Mouse (Mus musculus): ENCODE data around the gene Gm20388. TPM values are rescaled to one million over a fixed set of nuclear protein-coding genes. Genes with fewer than 3 reads are reported as not detected.

Gm20388 gene
- polyA plus RNA-seq, 1 experiment from 2014 or later = not detected

DNA sequence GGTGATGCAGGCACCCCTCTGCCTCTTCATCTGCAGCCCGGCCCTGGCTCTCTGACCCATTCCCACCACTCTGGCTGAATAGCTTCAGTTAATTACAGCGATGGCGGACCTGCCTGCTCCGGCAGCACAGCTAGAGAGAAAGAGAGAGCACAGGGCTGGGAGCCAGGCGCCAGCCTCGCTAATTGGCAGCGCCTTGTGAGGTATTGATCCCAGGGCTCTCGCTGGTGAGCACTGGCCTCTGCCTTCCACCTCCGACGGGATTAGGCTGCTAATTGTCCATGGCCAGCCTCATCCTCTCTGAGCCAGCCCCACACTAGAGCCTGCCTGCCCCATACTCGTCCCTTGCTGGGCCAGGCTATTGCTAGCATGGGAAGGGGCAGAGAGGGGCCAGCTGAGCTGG, 649.0 kb downstream of the Gm20388 start:
- Histone ChIP-seq H3K27me3 (replicated peaks) (no peaks in the 10 kb centered on the region), H3K4me3 (no peak overlapping the region), H3K4me1 (peaks cover 99% of the 10 kb centered on the region), H3K27ac (no peak overlapping the region), H3K36me3 (peaks cover 100% of the 10 kb centered on the region), H3K9me3 (replicated peaks) (no peaks in the 10 kb centered on the region), H3K9ac (no peak overlapping the region), H3K4me2 (no peak overlapping the region)
- WGBS (ENCODE audit: insufficient replicate concordance) = 77% methylated on average over 11 of the region's 11 CpGs
- ATAC-seq = no peak

DNA sequence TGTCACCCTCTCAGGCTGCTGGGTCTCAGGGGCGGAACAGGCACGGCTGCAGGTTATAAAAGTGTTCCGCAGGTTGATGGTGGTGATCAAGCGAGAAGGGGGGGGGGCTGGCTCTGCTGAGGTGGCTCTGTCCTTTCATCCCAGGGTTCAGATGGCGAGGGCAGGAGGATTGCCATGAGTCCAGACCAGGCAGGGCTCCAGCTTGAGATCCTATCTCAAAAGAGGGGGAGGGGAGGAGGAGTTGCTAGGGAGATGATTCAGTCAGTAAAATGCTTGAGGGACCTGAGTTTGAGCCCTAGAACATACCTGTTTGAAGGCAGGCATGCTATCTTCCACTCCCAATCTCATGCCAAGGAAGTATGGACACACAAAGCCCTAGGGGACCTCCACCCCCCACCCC, 649.9 kb downstream of the Gm20388 start:
- Histone ChIP-seq H3K4me2 (no peak overlapping the region), H3K36me3 (peaks cover 99% of the 10 kb centered on the region), H3K27me3 (replicated peaks) (no peaks in the 10 kb centered on the region), H3K9ac (no peak overlapping the region), H3K27ac (no peak overlapping the region), H3K4me3 (no peak overlapping the region), H3K4me1 (peaks cover 98% of the 10 kb centered on the region), H3K9me3 (replicated peaks) (no peaks in the 10 kb centered on the region)
- 82% methylated on average over 5 of the region's 5 CpGs for WGBS (ENCODE audit: insufficient replicate concordance)
- ATAC-seq = no peak

DNA sequence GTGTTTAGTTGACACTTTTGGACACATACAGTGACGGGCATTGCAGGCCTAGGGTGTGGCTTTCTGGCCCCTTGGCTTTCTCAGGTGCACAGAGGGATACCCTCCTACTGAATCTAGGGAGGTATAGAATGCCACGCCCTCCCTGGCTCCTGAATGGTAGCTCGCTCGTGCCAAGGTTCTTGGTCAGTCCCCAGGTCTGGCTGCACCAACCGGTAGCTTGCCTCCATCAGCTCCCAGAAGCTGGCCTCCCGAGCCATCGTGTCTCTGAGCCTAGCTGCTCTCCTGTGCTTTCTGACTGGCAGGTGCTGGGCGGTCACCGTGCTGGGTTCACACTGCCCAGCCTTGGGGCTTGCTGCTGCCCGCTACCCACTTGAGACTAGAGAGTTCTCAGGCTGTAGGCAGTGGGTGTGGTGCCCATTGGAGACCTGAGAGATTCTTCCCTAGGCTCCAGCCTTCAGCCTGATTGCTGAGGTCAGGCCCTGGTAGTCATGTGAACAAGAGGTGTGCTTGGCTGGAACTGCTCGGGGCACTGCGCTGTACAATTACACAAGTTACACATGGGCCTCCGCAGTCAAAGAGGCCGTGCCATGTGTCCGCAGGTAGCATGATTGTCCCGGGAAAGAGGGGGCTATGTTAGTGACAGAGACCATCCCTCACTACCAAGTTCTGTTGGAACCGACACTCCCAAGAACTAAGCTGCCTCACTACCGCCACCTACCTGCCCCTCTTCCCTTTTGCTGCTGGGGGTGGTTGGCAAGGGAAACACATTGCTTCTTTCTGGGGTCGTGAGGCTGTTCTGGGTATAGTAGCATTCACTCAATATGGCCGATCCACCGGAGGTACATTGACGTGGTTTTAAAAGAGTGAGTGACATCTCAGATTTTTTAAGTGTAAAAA, 651.1 kb downstream of the Gm20388 start:
- H3K4me2 ChIP-seq = no peak overlapping the region
- H3K4me3 ChIP-seq = no peak overlapping the region
- H3K9me3 ChIP-seq (replicated peaks) = no peaks in the 10 kb centered on the region
- H3K36me3 ChIP-seq = peaks cover 99% of the 10 kb centered on the region
- no peaks in the 10 kb centered on the region for H3K27me3 ChIP-seq (replicated peaks)
- H3K27ac ChIP-seq = 0 out of 2 replicates have a peak overlapping the region, but pooled peaks have one; percentile 18
- 78% methylated on average over 22 of the region's 22 CpGs for WGBS (ENCODE audit: insufficient replicate concordance)
- no peak for ATAC-seq
- H3K4me1 ChIP-seq = peaks cover 89% of the 10 kb centered on the region
- no peak overlapping the region for H3K9ac ChIP-seq

DNA sequence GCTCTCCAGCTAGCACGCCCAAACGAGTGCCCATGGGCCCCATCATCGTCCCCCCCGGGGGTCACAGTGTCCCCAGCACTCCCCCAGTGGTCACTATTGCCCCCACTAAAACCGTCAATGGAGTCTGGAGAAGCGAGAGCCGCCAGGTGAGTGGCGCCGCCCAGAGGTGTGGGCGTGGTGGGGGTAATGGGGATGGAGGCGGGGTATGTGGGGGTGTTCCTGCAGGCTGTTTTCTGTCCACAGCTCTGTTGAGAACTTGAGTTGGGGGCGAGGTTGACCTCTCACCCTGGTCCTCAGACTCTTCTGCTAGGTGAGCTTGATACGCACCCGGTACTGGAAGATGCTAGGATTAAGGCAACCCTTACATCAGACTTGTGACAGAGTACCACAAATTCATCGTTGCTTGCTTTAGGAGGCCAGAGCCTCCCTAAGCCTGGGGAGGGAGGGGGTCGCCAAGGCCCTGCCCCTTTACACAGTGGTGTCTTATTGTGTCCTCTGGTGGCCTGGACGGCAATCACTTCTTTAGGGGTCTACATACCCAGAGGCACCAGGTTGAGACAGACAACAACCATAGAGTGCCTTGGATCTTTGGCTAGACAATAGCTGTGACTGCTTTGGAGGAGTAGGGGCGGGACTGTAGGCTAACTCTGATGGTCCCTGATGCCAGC, 652.2 kb downstream of the Gm20388 start:
- peak overlapping the region; percentile 22; the same call in 1 of the 2 replicates for H3K9ac ChIP-seq
- peaks cover 79% of the 10 kb centered on the region for H3K4me1 ChIP-seq
- no peak for ATAC-seq
- H3K36me3 ChIP-seq = peaks cover 99% of the 10 kb centered on the region
- no peak overlapping the region for H3K4me3 ChIP-seq
- H3K27me3 ChIP-seq (replicated peaks) = no peaks in the 10 kb centered on the region
- H3K27ac ChIP-seq = peak overlapping the region; percentile 68
- H3K4me2 ChIP-seq = no peak overlapping the region
- no peaks in the 10 kb centered on the region for H3K9me3 ChIP-seq (replicated peaks)
- WGBS (ENCODE audit: insufficient replicate concordance) = 80% methylated on average over 18 of the region's 18 CpGs

DNA sequence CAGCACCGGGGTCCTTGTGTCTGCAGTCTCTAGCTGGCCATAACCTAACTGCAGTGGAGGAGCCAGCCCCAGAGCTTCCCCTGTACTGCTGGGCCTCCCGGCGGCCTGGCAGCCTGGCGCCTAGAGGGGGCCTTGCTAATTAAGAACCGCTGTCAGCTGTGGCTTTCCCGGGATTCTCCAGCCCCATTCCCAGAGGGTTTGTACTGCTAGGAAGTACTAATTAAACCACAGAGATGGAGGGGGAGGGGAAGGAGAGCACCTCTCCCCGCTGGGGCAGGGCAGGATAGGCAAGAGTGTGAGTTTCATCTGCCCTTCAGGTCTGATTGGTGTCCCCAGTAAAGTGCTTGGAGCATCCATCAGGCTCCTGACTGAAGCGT, 652.7 kb downstream of the Gm20388 start:
- H3K4me3 ChIP-seq = no peak overlapping the region
- peak overlapping the region; percentile 22; the same call in 1 of the 2 replicates for H3K9ac ChIP-seq
- H3K4me1 ChIP-seq = peaks cover 74% of the 10 kb centered on the region
- no peaks in the 10 kb centered on the region for H3K27me3 ChIP-seq (replicated peaks)
- H3K36me3 ChIP-seq = peaks cover 99% of the 10 kb centered on the region
- H3K27ac ChIP-seq = peak overlapping the region; percentile 68
- no peak overlapping the region for H3K4me2 ChIP-seq
- WGBS (ENCODE audit: insufficient replicate concordance) = 41% methylated on average over 8 of the region's 8 CpGs
- ATAC-seq = no peak
- H3K9me3 ChIP-seq (replicated peaks) = no peaks in the 10 kb centered on the region

DNA sequence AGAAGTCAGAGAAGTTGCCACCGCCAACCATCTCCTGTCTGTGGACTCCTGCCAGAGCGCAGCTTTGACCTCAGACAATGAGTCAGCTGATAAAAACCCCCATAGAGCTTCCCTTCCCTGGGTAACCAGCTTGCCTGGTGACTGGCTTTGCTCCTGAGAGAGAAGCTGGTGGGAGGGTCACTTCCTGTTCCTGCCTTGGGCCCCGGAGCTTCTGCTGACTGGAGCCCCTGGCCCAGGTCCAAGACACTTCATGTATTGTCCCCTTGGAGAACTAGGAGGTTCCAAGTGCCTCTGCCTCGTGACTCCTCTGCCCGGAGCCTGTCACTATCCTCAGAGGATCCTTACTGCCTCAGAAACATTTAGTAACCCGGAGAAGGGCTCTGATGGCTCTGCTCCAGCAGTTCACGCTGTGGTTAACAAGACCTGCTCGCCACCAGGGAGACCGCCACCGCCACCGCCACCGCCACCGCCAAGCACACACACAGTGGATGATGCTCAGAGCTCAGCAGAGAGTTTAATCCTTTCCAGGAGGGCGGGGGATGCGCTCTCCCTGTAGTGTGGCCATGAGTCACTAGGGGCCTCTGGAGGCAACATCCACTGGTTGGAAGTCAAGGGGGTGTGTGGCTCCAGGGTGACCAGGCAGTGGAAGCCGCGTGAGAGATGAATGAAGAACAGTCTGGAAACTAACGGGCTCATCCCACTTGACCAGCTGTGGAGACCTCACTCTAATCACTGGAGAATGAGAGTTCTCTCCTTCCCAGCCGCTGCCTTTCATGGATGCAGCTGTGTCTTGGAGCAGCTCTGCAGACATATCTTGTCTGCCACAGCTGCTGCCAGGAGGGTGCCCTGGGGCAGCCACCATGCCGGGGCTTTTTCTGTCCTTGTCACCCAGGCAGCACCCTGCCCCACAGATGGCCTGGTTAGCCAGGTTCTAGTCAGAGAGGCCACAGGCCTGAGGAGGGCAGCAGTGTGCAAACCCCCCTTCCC, 653.5 kb downstream of the Gm20388 start:
- peaks cover 99% of the 10 kb centered on the region for H3K36me3 ChIP-seq
- 63% methylated on average over 20 of the region's 20 CpGs for WGBS (ENCODE audit: insufficient replicate concordance)

DNA sequence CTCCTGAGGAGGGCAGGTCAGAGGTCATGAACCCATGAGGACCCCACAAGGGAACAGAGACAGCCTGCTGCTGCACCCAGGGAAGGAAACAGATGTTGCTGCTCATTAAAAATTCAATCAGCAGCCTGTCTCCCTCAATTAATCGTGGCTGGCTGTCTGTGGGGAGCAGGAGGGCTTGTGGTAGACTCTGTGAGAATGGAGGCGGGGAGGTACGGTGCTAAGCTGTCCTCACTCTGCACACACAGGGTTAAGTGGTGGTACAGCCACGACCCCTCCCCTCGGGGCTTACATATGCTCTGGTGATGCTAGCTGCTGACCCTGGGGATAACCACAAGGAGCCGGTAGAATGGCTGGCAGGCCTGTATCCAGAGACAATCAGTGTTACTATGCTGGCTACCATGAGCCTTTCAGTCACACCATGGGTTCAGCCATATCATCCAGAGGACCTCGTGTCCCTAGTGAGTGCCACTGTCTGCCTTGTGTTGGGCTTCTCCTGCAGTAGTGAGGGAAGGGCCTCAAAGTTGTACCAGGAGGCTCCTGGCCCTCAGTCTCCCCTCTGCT, 654.6 kb downstream of the Gm20388 start:
- Histone ChIP-seq H3K36me3 (peaks cover 99% of the 10 kb centered on the region), H3K4me3 (no peak overlapping the region), H3K27me3 (replicated peaks) (no peaks in the 10 kb centered on the region), H3K4me1 (peaks cover 71% of the 10 kb centered on the region), H3K4me2 (no peak overlapping the region), H3K27ac (peak overlapping the region; percentile 29; the same call in 1 of the 2 replicates), H3K9me3 (replicated peaks) (no peaks in the 10 kb centered on the region), H3K9ac (no peak overlapping the region)
- no peak for ATAC-seq
- 73% methylated on average over 7 of the region's 7 CpGs for WGBS (ENCODE audit: insufficient replicate concordance)

More for the DNA sequence above, 653.5 kb downstream of the Gm20388 start:
- no peaks in the 10 kb centered on the region for H3K9me3 ChIP-seq (replicated peaks)
- peak; percentile 21 for ATAC-seq
- H3K27me3 ChIP-seq (replicated peaks) = no peaks in the 10 kb centered on the region
- no peak overlapping the region for H3K4me2 ChIP-seq
- H3K4me3 ChIP-seq = no peak overlapping the region
- H3K4me1 ChIP-seq = peaks cover 71% of the 10 kb centered on the region
- H3K27ac ChIP-seq = peak overlapping the region; percentile 68
- no peak overlapping the region for H3K9ac ChIP-seq

DNA sequence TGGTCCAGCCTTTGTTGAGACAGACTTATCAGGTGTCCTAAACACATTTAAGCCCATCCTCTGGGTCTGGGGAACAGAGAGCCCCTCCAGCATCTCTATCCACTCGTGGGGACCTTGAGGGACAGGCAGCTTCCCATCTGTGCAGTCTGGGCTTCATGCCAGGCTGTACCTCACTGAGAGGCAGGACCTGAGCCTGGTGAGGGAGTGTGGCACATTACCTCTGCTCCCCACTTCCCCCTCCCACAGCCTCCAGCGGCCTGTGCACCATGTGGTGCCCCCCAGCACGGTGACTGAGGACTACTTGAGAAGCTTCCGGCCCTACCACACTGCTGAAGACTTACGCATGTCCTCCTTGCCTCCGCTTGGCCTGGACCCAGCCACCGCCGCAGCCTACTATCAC, 656.0 kb downstream of the Gm20388 start:
- H3K27me3 ChIP-seq (replicated peaks) = no peaks in the 10 kb centered on the region
- H3K27ac ChIP-seq = no peak overlapping the region
- H3K4me3 ChIP-seq = no peak overlapping the region
- peaks cover 99% of the 10 kb centered on the region for H3K36me3 ChIP-seq
- ATAC-seq = no peak
- H3K4me2 ChIP-seq = no peak overlapping the region
- no peak overlapping the region for H3K9ac ChIP-seq
- 87% methylated on average over 8 of the region's 8 CpGs for WGBS (ENCODE audit: insufficient replicate concordance)
- no peaks in the 10 kb centered on the region for H3K9me3 ChIP-seq (replicated peaks)
- H3K4me1 ChIP-seq = peaks cover 63% of the 10 kb centered on the region

DNA sequence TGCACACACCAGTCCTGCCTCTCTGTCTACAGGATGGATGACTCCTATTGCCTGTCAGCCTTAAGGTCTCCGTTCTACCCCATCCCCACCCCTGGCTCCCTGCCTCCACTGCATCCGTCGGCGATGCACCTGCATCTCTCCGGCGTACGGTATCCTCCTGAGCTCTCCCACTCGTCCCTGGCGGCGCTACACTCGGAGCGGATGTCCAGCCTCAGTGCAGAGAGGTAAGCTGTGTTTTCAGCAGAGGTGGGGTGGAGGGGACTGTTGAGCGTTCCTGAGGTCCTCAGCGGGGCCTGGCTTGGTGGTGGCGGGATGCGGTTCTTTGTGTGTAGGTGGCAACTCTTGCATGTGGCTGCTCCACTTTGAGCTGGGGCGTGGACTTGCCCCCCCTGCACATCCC, 657.1 kb downstream of the Gm20388 start:
- no peak overlapping the region for H3K27ac ChIP-seq
- 92% methylated on average over 17 of the region's 17 CpGs for WGBS (ENCODE audit: insufficient replicate concordance)
- H3K27me3 ChIP-seq (replicated peaks) = no peaks in the 10 kb centered on the region
- no peak overlapping the region for H3K4me3 ChIP-seq
- peaks cover 99% of the 10 kb centered on the region for H3K36me3 ChIP-seq
- peaks cover 52% of the 10 kb centered on the region for H3K4me1 ChIP-seq
- no peak overlapping the region for H3K4me2 ChIP-seq
- no peaks in the 10 kb centered on the region for H3K9me3 ChIP-seq (replicated peaks)
- no peak for ATAC-seq
- H3K9ac ChIP-seq = no peak overlapping the region

DNA sequence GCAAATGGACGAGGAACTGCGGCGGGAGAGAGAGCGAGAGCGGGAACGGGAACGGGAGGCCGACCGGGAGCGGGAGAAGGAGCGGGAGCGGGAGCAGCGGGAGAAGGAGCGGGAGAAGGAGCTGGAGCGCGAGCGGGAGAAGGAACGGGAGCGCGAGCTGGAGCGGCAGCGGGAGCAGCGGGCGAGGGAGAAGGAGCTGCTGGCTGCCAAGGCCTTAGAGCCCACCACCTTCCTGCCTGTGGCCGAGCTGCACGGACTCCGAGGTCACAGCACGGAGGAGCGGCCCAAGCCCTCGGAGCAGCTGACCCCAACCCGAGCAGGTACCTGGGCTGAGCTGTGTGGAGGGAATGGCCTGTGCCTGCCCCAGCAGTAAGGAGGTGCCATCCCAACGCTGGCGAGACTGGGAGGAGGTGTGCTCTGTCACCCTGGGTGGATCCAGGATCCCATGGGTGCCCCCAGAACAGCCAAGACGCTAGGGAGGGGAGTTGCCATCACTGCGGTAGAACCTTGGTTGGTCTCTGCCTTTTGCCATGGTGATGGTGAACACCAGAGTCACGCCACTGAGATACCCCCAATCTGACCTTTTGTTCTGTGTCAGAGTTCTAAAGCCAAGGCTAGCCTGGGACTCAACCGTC, 657.6 kb downstream of the Gm20388 start:
- Histone ChIP-seq H3K9me3 (replicated peaks) (no peaks in the 10 kb centered on the region), H3K4me2 (no peak overlapping the region), H3K36me3 (peaks cover 99% of the 10 kb centered on the region), H3K27ac (no peak overlapping the region), H3K9ac (no peak overlapping the region), H3K4me3 (no peak overlapping the region), H3K4me1 (peaks cover 47% of the 10 kb centered on the region), H3K27me3 (replicated peaks) (no peaks in the 10 kb centered on the region)
- ATAC-seq = no peak
- 94% methylated on average over 37 of the region's 37 CpGs for WGBS (ENCODE audit: insufficient replicate concordance)

DNA sequence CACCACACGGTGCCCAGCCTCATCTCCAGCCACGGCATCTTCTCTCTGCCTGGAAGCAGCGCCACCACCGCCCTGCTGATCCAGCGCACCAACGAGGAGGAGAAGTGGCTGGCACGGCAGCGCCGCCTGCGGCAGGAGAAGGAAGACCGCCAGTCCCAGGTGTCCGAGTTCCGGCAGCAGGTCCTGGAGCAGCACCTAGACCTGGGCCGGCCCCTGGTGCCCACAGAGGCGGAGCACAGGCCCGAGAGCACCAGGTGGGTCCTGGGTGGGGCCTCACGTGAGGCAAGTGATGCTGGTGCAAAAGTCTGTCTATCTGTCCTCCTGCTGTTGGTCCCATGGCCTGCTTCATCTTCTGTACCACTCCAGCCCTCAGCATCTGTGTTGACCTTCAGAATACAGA, 658.5 kb downstream of the Gm20388 start:
- Histone ChIP-seq H3K36me3 (peaks cover 99% of the 10 kb centered on the region), H3K9me3 (replicated peaks) (no peaks in the 10 kb centered on the region), H3K9ac (no peak overlapping the region), H3K27ac (0 out of 2 replicates have a peak overlapping the region, but pooled peaks have one; percentile 27), H3K27me3 (replicated peaks) (no peaks in the 10 kb centered on the region), H3K4me3 (no peak overlapping the region), H3K4me1 (peaks cover 39% of the 10 kb centered on the region), H3K4me2 (no peak overlapping the region)
- ATAC-seq = no peak
- 95% methylated on average over 17 of the region's 17 CpGs for WGBS (ENCODE audit: insufficient replicate concordance)

Data from liver, embryonic 12.5 days (tissue).